Mouse (Mus musculus) forebrain, embryonic 10.5 days (tissue): Measurements from ENCODE around the gene Nrgn. TPM values are rescaled to one million over a fixed set of nuclear protein-coding genes. Genes with fewer than 3 reads are reported as not detected.

Experiments used
- DNase-seq: peaks from one replicate; pipeline ENCODE4 v3.0.0-alpha.2; 2017; ENCODE audit warnings: low spot score; ENCODE audit errors: extremely low spot score
- H3K27ac ChIP-seq: fragments of 300-500 bp; sonication (generic); 2 replicates; pipeline ENCODE4 v1.5.1; 2016; ENCODE audit warnings: mild to moderate bottlenecking
- H3K27me3 ChIP-seq: fragments of 300-500 bp; sonication (generic); 2 replicates; pipeline ENCODE4 v1.6.1; 2016; ENCODE audit warnings: mild to moderate bottlenecking; ENCODE audit not compliant: poor library complexity, severe bottlenecking
- H3K36me3 ChIP-seq: fragments of 300-500 bp; sonication (generic); replicated peaks from 2 replicates; pipeline ENCODE4 v1.6.1; 2016; ENCODE audit warnings: mild to moderate bottlenecking, moderate library complexity
- H3K4me1 ChIP-seq: fragments of 300-500 bp; sonication (generic); 2 replicates; pipeline ENCODE4 v1.6.1; 2016
- H3K4me3 ChIP-seq: fragments of 300-500 bp; sonication (generic); 2 replicates; pipeline ENCODE4 v1.5.1; 2016; ENCODE audit warnings: mild to moderate bottlenecking, moderate library complexity
- H3K9me3 ChIP-seq: fragments of 300-500 bp; sonication (generic); 2 replicates; pipeline ENCODE4 v1.6.1; 2016; ENCODE audit warnings: mild to moderate bottlenecking, moderate library complexity
- WGBS: fragments of 180-500 bp; shearing (Covaris S2); methylation state at CpG from one replicate; pipeline ENCODE4 v1.1.7; 2016; 5-methylcytosine and 5-hydroxymethylcytosine counted together
- polyA plus RNA-seq: library from polyadenylated mRNA; unstranded; fragments of >200 nt; fragmentation: Nextera tagmentation; extraction: Ambion mirVana; gene quantifications from 2 replicates; pipeline ENCODE4 v1.2.1, GENCODE M21; 2016

The Nrgn gene
- polyA plus RNA-seq, 1 experiment from 2014 or later, result 1.8 TPM

GRCm38 (mm10) chr9:37546889-37547288 lies 5.8 kb downstream of the Nrgn start:
- no peak overlapping the region for H3K4me3 ChIP-seq
- H3K9me3 ChIP-seq, result no peaks in the 10 kb centered on the region
- 53% methylated on average over 1 of the region's 1 CpGs for WGBS
- no peak overlapping the region for H3K27ac ChIP-seq
- H3K4me1 ChIP-seq, result peaks cover 25% of the 10 kb centered on the region
- H3K27me3 ChIP-seq, result peaks cover 100% of the 10 kb centered on the region
- no peaks in the 10 kb centered on the region for H3K36me3 ChIP-seq
- no peak for DNase-seq

- Histone ChIP-seq H3K4me3 (peak overlapping the region; percentile 19; the same call in 1 of the 2 replicates), H3K27ac (no peak overlapping the region), H3K27me3 (peaks cover 100% of the 10 kb centered on the region), H3K4me1 (peaks cover 22% of the 10 kb centered on the region), H3K36me3 (no peaks in the 10 kb centered on the region), H3K9me3 (no peaks in the 10 kb centered on the region)
- WGBS, result 6% methylated on average over 27 of the region's 27 CpGs
- DNase-seq, result no peak
Observed at GRCm38 (mm10) chr9:37545847-37546452, 6.8 kb downstream of the Nrgn start.

GRCm38 (mm10) chr9:37545166-37545610 lies 7.5 kb downstream of the Nrgn start:
- peaks cover 22% of the 10 kb centered on the region for H3K4me1 ChIP-seq
- peak overlapping the region; percentile 45 for H3K4me3 ChIP-seq
- no peaks in the 10 kb centered on the region for H3K36me3 ChIP-seq
- no peak for DNase-seq
- WGBS, result 5% methylated on average over 17 of the region's 17 CpGs
- no peaks in the 10 kb centered on the region for H3K9me3 ChIP-seq
- peaks cover 100% of the 10 kb centered on the region for H3K27me3 ChIP-seq
- H3K27ac ChIP-seq, result no peak overlapping the region

- no peaks in the 10 kb centered on the region for H3K36me3 ChIP-seq
- peaks cover 100% of the 10 kb centered on the region for H3K27me3 ChIP-seq
- peak; percentile 56 for DNase-seq
- WGBS, result under 1% methylated on average over 29 of the region's 29 CpGs
- H3K9me3 ChIP-seq, result no peaks in the 10 kb centered on the region
- peak overlapping the region; percentile 45 for H3K4me3 ChIP-seq
- H3K27ac ChIP-seq, result 0 out of 2 replicates have a peak overlapping the region, but pooled peaks have one; percentile 30
- peaks cover 24% of the 10 kb centered on the region for H3K4me1 ChIP-seq
Observed at GRCm38 (mm10) chr9:37544447-37545165, 8.1 kb downstream of the Nrgn start.

- Histone ChIP-seq H3K4me1 (peaks cover 31% of the 10 kb centered on the region), H3K27ac (no peak overlapping the region), H3K27me3 (peaks cover 100% of the 10 kb centered on the region), H3K4me3 (peak overlapping the region; percentile 45), H3K36me3 (no peaks in the 10 kb centered on the region), H3K9me3 (no peaks in the 10 kb centered on the region)
- 33% methylated on average over 12 of the region's 12 CpGs for WGBS
- no peak for DNase-seq
Observed at GRCm38 (mm10) chr9:37543869-37544440, 8.7 kb downstream of the Nrgn start.

- no peak overlapping the region for H3K4me3 ChIP-seq
Observed at GRCm38 (mm10) chr9:37541851-37542642, 10.7 kb downstream of the Nrgn start.

GRCm38 (mm10) chr9:37540701-37541575 lies 11.8 kb downstream of the Nrgn start:
- no peak overlapping the region for H3K27ac ChIP-seq
- peaks cover 95% of the 10 kb centered on the region for H3K27me3 ChIP-seq
- H3K9me3 ChIP-seq, result no peaks in the 10 kb centered on the region
- peaks cover 39% of the 10 kb centered on the region for H3K4me1 ChIP-seq
- no peak for DNase-seq
- H3K4me3 ChIP-seq, result no peak overlapping the region
- 88% methylated on average over 6 of the region's 6 CpGs for WGBS
- no peaks in the 10 kb centered on the region for H3K36me3 ChIP-seq

More at GRCm38 (mm10) chr9:37541851-37542642, 10.7 kb downstream of the Nrgn start:
- Histone ChIP-seq H3K27me3 (peaks cover 97% of the 10 kb centered on the region), H3K36me3 (no peaks in the 10 kb centered on the region), H3K9me3 (no peaks in the 10 kb centered on the region), H3K4me1 (peaks cover 40% of the 10 kb centered on the region), H3K27ac (no peak overlapping the region)
- no peak for DNase-seq
- WGBS, result 78% methylated on average over 7 of the region's 7 CpGs

GRCm38 (mm10) chr9:37540226-37540625 lies 12.5 kb downstream of the Nrgn start:
- Histone ChIP-seq H3K4me3 (no peak overlapping the region), H3K27ac (no peak overlapping the region), H3K4me1 (peaks cover 32% of the 10 kb centered on the region), H3K27me3 (peaks cover 88% of the 10 kb centered on the region), H3K9me3 (no peaks in the 10 kb centered on the region), H3K36me3 (no peaks in the 10 kb centered on the region)
- 91% methylated on average over 4 of the region's 4 CpGs for WGBS
- no peak for DNase-seq

GRCm38 (mm10) chr9:37539170-37540025 lies 13.3 kb downstream of the Nrgn start, which contains the start of gene Vsig2:
Vsig2 (plus strand) TSS chr9:37539255.
- no peaks in the 10 kb centered on the region for H3K36me3 ChIP-seq
- peaks cover 79% of the 10 kb centered on the region for H3K27me3 ChIP-seq
- no peak for DNase-seq
- no peaks in the 10 kb centered on the region for H3K9me3 ChIP-seq
- no peak within 1 kb of the TSS for H3K4me3 ChIP-seq
- WGBS, result 47% methylated on average over 23 of the region's 23 CpGs
- H3K4me1 ChIP-seq, result peaks cover 24% of the 10 kb centered on the region
- H3K27ac ChIP-seq, result no peak within 1 kb of the TSS

- 79% methylated on average over 5 of the region's 5 CpGs for WGBS
- Histone ChIP-seq H3K27me3 (peaks cover 70% of the 10 kb centered on the region), H3K36me3 (no peaks in the 10 kb centered on the region), H3K4me3 (no peak overlapping the region), H3K9me3 (no peaks in the 10 kb centered on the region), H3K27ac (no peak overlapping the region), H3K4me1 (peaks cover 18% of the 10 kb centered on the region)
- DNase-seq, result no peak
Observed at GRCm38 (mm10) chr9:37537658-37538250, 14.9 kb downstream of the Nrgn start.

GRCm38 (mm10) chr9:37536851-37537250 lies 15.9 kb downstream of the Nrgn start:
- DNase-seq, result no peak
- peaks cover 70% of the 10 kb centered on the region for H3K27me3 ChIP-seq
- 85% methylated on average over 4 of the region's 4 CpGs for WGBS
- H3K27ac ChIP-seq, result no peak overlapping the region
- H3K36me3 ChIP-seq, result no peaks in the 10 kb centered on the region
- no peaks in the 10 kb centered on the region for H3K9me3 ChIP-seq
- H3K4me1 ChIP-seq, result peaks cover 18% of the 10 kb centered on the region
- no peak overlapping the region for H3K4me3 ChIP-seq
